Mouse (Mus musculus): ENCODE measurements around the gene Matn1. TPM values are rescaled to one million over a fixed set of nuclear protein-coding genes. Genes with fewer than 3 reads are reported as not detected.

Matn1 gene
- total and polyA plus RNA-seq, 2 experiments from 2014 or later = not detected

GRCm38 (mm10) chr4:130960118-130960734, 16.0 kb downstream of the Matn1 start:
- Histone ChIP-seq H3K27me3 (ENCODE audit: control insufficient read depth, insufficient read depth, low read length) (0 out of 2 replicates have a peak, but pooled peaks cover 7% of the 10 kb centered on the region), H3K36me3 (replicated peaks; ENCODE audit: control insufficient read depth, insufficient read depth, low read length) (no peaks in the 10 kb centered on the region), H3K9ac (replicated peaks; ENCODE audit: low read depth, low read length) (no peak overlapping the region), H3K4me1 (ENCODE audit: control insufficient read depth, insufficient read depth) (no peaks in the 10 kb centered on the region), H3K9me3 (replicated peaks; ENCODE audit: control insufficient read depth, low read length) (no peaks in the 10 kb centered on the region), H3K4me3 (ENCODE audit: low read depth, low read length) (no peak overlapping the region), H3K4me2 (ENCODE audit: low read depth, low read length) (no peak overlapping the region), H3K27ac (ENCODE audit: low read depth) (no peak overlapping the region)
- TF ChIP-seq EP300 (IDR thresholded peaks at IDR 0.05; ENCODE audit: low read depth) (no peak), CTCF (IDR thresholded peaks at IDR 0.05; ENCODE audit: low read depth) (peak; percentile 95)
- DNase-seq (ENCODE audit: low spot score) = peak; percentile 47
- WGBS = 28% methylated on average over 9 of the region's 9 CpGs
- ATAC-seq (ENCODE audit: insufficient read depth, low read depth) = peak; percentile 62

- H3K4me1 ChIP-seq (ENCODE audit: control insufficient read depth, insufficient read depth) = peaks cover 4% of the 10 kb centered on the region; the same call in 1 of the 2 replicates
- H3K36me3 ChIP-seq (replicated peaks; ENCODE audit: control insufficient read depth, insufficient read depth, low read length) = no peaks in the 10 kb centered on the region
- H3K9ac ChIP-seq (replicated peaks; ENCODE audit: low read depth, low read length) = no peak overlapping the region
- H3K9me3 ChIP-seq (replicated peaks; ENCODE audit: control insufficient read depth, low read length) = 0 out of 2 replicates have a peak, but pooled peaks cover 5% of the 10 kb centered on the region
- 0 out of 2 replicates have a peak, but pooled peaks cover 5% of the 10 kb centered on the region for H3K27me3 ChIP-seq (ENCODE audit: control insufficient read depth, insufficient read depth, low read length)
- ATAC-seq (ENCODE audit: insufficient read depth, low read depth) (no peak), DNase-seq (ENCODE audit: low spot score) (no peak)
- no peak overlapping the region for H3K27ac ChIP-seq (ENCODE audit: low read depth)
- TF ChIP-seq EP300 (IDR thresholded peaks at IDR 0.05; ENCODE audit: low read depth) (no peak), CTCF (IDR thresholded peaks at IDR 0.05; ENCODE audit: low read depth) (no peak)
- H3K4me2 ChIP-seq (ENCODE audit: low read depth, low read length) = no peak overlapping the region
- WGBS = 94% methylated on average over 1 of the region's 1 CpGs
- no peak overlapping the region for H3K4me3 ChIP-seq (ENCODE audit: low read depth, low read length)
Measured at GRCm38 (mm10) chr4:130971278-130971677, 27.1 kb downstream of the Matn1 start.

- 20% methylated on average over 5 of the region's 5 CpGs for WGBS
- peak overlapping the region; percentile 80 for H3K27ac ChIP-seq (ENCODE audit: low read depth)
- H3K4me1 ChIP-seq (ENCODE audit: control insufficient read depth, insufficient read depth) = peaks cover 4% of the 10 kb centered on the region; the same call in 1 of the 2 replicates
- peak overlapping the region; percentile 31; the same call in 1 of the 2 replicates for H3K4me2 ChIP-seq (ENCODE audit: low read depth, low read length)
- no peak overlapping the region for H3K4me3 ChIP-seq (ENCODE audit: low read depth, low read length)
- H3K9ac ChIP-seq (replicated peaks; ENCODE audit: low read depth, low read length) = no peak overlapping the region
- 0 out of 2 replicates have a peak, but pooled peaks cover 5% of the 10 kb centered on the region for H3K9me3 ChIP-seq (replicated peaks; ENCODE audit: control insufficient read depth, low read length)
- DNase-seq (ENCODE audit: low spot score) = peak; percentile 78
- ATAC-seq (ENCODE audit: insufficient read depth, low read depth) = peak; percentile 92
- TF ChIP-seq CTCF (IDR thresholded peaks at IDR 0.05; ENCODE audit: low read depth) (peak; percentile 6; the same call in 1 of the 2 replicates), EP300 (IDR thresholded peaks at IDR 0.05; ENCODE audit: low read depth) (peak; percentile 72; the same call in 1 of the 2 replicates)
- H3K27me3 ChIP-seq (ENCODE audit: control insufficient read depth, insufficient read depth, low read length) = no peaks in the 10 kb centered on the region
- no peaks in the 10 kb centered on the region for H3K36me3 ChIP-seq (replicated peaks; ENCODE audit: control insufficient read depth, insufficient read depth, low read length)
Measured at GRCm38 (mm10) chr4:130972421-130972829, 28.2 kb downstream of the Matn1 start.

GRCm38 (mm10) chr4:130973332-130974263, 29.4 kb downstream of the Matn1 start:
- no peak for ATAC-seq (ENCODE audit: insufficient read depth, low read depth)
- Histone ChIP-seq H3K27ac (ENCODE audit: low read depth) (no peak overlapping the region), H3K4me3 (ENCODE audit: low read depth, low read length) (no peak overlapping the region), H3K27me3 (ENCODE audit: control insufficient read depth, insufficient read depth, low read length) (0 out of 2 replicates have a peak, but pooled peaks cover 7% of the 10 kb centered on the region), H3K36me3 (replicated peaks; ENCODE audit: control insufficient read depth, insufficient read depth, low read length) (no peaks in the 10 kb centered on the region), H3K9me3 (replicated peaks; ENCODE audit: control insufficient read depth, low read length) (0 out of 2 replicates have a peak, but pooled peaks cover 5% of the 10 kb centered on the region), H3K4me1 (ENCODE audit: control insufficient read depth, insufficient read depth) (peaks cover 4% of the 10 kb centered on the region; the same call in 1 of the 2 replicates), H3K9ac (replicated peaks; ENCODE audit: low read depth, low read length) (no peak overlapping the region), H3K4me2 (ENCODE audit: low read depth, low read length) (no peak overlapping the region)
- DNase-seq (ENCODE audit: low spot score) = no peak
- no peak for TF ChIP-seq CTCF (IDR thresholded peaks at IDR 0.05; ENCODE audit: low read depth)
- TF ChIP-seq EP300 (IDR thresholded peaks at IDR 0.05; ENCODE audit: low read depth) = no peak
- WGBS = 76% methylated on average over 19 of the region's 19 CpGs

GRCm38 (mm10) chr4:130978981-130979380, 34.8 kb downstream of the Matn1 start:
- Histone ChIP-seq H3K4me2 (ENCODE audit: low read depth, low read length) (no peak overlapping the region), H3K4me3 (ENCODE audit: low read depth, low read length) (no peak overlapping the region), H3K27ac (ENCODE audit: low read depth) (no peak overlapping the region), H3K36me3 (replicated peaks; ENCODE audit: control insufficient read depth, insufficient read depth, low read length) (no peaks in the 10 kb centered on the region), H3K9ac (replicated peaks; ENCODE audit: low read depth, low read length) (no peak overlapping the region), H3K4me1 (ENCODE audit: control insufficient read depth, insufficient read depth) (no peaks in the 10 kb centered on the region), H3K9me3 (replicated peaks; ENCODE audit: control insufficient read depth, low read length) (no peaks in the 10 kb centered on the region), H3K27me3 (ENCODE audit: control insufficient read depth, insufficient read depth, low read length) (0 out of 2 replicates have a peak, but pooled peaks cover 7% of the 10 kb centered on the region)
- TF ChIP-seq CTCF (IDR thresholded peaks at IDR 0.05; ENCODE audit: low read depth) = no peak
- no peak for TF ChIP-seq EP300 (IDR thresholded peaks at IDR 0.05; ENCODE audit: low read depth)
- WGBS = 34% methylated on average over 3 of the region's 3 CpGs
- peak; percentile 7 for DNase-seq (ENCODE audit: low spot score)
- peak; percentile 30; the same call in 1 of the 2 replicates for ATAC-seq (ENCODE audit: insufficient read depth, low read depth)

Data from heart, postnatal 0 days (tissue).